Mouse (Mus musculus) stomach, embryonic 16.5 days (tissue): ENCODE data around the gene Zfp410. TPM values are rescaled to one million over a fixed set of nuclear protein-coding genes. Genes with fewer than 3 reads are reported as not detected.

Experiments
- ATAC-seq: fragments of 200-750 bp; cut with Nextera tagmentation; 2 replicates; pipeline ENCODE4 v1.8.0; 2017; ENCODE audit warnings: moderate number of reproducible peaks, moderate TSS enrichment; ENCODE audit not compliant: insufficient read depth, low FRiP score
- H3K27ac ChIP-seq: fragments of 300-500 bp; sonication (generic); 2 replicates; pipeline ENCODE4 v1.5.1; 2014; ENCODE audit warnings: low read length
- H3K27me3 ChIP-seq: fragments of 300-500 bp; sonication (generic); 2 replicates; pipeline ENCODE4 v1.6.1; 2014; ENCODE audit warnings: low read length, control low read depth, mixed read lengths; ENCODE audit not compliant: control insufficient read depth, insufficient read depth
- H3K36me3 ChIP-seq: fragments of 300-500 bp; sonication (generic); 2 replicates; pipeline ENCODE4 v1.6.1; 2014; ENCODE audit warnings: low read length; ENCODE audit not compliant: control insufficient read depth, insufficient read depth
- H3K4me1 ChIP-seq: fragments of 300-500 bp; sonication (generic); 2 replicates; pipeline ENCODE4 v1.6.1; 2014; ENCODE audit warnings: low read length, control low read depth, mixed read lengths; ENCODE audit not compliant: control insufficient read depth, insufficient read depth
- H3K4me2 ChIP-seq: fragments of 300-500 bp; sonication (generic); 2 replicates; pipeline ENCODE4 v1.6.1; 2014; ENCODE audit warnings: low read depth, low read length, mixed read lengths
- H3K4me3 ChIP-seq: fragments of 300-500 bp; sonication (generic); replicated peaks from 2 replicates; pipeline ENCODE4 v1.5.1; 2014; ENCODE audit warnings: mild to moderate bottlenecking, low read length
- H3K9ac ChIP-seq: fragments of 300-500 bp; sonication (generic); 2 replicates; pipeline ENCODE4 v1.6.1; 2014; ENCODE audit warnings: low read length
- H3K9me3 ChIP-seq: fragments of 300-500 bp; sonication (generic); replicated peaks from 2 replicates; pipeline ENCODE4 v1.6.1; 2016; ENCODE audit warnings: low read length, control low read depth; ENCODE audit not compliant: control insufficient read depth
- whole genome bisulfite sequencing: fragments of 180-500 bp; shearing (Covaris S2); extraction: QIAGEN DNeasy Blood & Tissue Kit; methylation state at CpG from one replicate; pipeline ENCODE4 v1.1.7; 2014; 5-methylcytosine and 5-hydroxymethylcytosine counted together
- polyA plus RNA-seq: library from polyadenylated mRNA; unstranded; fragments of >200 nt; fragmentation: Nextera tagmentation; extraction: Ambion mirVana; gene quantifications from 2 replicates; pipeline ENCODE4 v1.2.1, GENCODE M21; 2015

Zfp410 gene
- polyA plus RNA-seq, 1 experiment from 2014 or later = 70.2 TPM

DNA sequence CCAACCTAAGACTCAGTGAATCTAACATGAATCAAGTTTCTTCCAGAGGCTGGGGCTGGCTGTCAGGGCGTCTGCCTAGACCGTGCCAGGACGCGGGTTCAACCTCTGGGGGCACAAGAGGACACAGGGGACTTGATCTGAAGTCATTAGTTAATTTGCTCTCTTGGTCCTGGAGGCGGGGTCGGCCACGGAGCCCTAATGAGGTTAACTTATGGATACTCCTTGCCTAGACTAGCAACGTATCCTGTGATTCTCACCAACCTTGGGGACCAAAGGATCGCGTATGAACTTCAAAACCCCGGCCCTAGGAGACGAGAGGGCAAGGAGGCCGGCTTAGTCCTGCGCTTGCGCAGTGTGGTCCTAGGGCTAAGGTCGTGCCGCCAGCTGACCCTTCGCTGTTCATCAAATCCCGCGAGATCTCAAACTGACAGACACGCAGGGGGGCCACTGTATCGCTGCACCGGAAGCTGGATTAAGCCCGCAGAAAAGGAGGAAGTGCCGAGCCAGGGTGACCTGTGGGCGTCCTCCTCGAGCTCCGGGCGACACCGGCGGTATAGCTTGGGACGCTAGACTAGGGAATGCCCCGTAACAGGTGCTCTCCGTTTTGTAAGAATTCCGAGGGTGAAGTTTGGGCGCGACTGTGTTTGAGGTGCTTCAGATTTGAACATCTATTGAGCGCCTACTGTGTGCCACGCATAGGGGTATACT is 31.6 kb upstream of the Zfp410 start, which contains the start of gene Ptgr2:
TSS of gene Ptgr2 (plus strand) at position 348 of the 708 bp plus-strand sequence.
- Histone ChIP-seq H3K4me1 (0 out of 2 replicates have a peak, but pooled peaks cover 2% of the 10 kb centered on the region), H3K36me3 (no peaks in the 10 kb centered on the region)

DNA sequence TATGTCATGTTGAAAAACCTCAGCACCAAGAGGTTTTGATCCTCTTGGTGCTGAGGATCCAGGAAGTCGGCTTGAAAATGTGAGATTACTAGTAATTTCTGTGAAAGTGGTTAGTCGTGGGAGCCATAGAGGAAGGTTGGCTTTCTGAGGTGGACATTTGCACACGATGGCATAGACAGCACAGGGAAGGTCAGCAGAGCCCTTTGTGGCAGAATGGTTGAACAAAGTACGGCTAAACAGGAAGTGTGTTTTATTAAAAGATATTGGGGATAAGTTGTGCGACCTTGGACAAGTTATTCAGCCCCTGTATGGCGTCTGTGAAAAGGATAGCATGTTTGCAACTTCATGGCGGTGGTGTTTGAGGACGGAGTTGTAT is 31.1 kb upstream of the Zfp410 start:
- Histone ChIP-seq H3K36me3 (no peaks in the 10 kb centered on the region), H3K4me1 (0 out of 2 replicates have a peak, but pooled peaks cover 2% of the 10 kb centered on the region), H3K4me3 (peak overlapping the region; percentile 62), H3K9me3 (no peaks in the 10 kb centered on the region), H3K9ac (peak overlapping the region; percentile 81), H3K27ac (peak overlapping the region; percentile 83), H3K27me3 (no peaks in the 10 kb centered on the region), H3K4me2 (peak overlapping the region; percentile 74)
- ATAC-seq = no peak
- WGBS = 28% methylated on average over 8 of the region's 8 CpGs

More for the DNA sequence above, 31.6 kb upstream of the Zfp410 start, which contains the start of gene Ptgr2:
- WGBS = under 1% methylated on average over 39 of the region's 39 CpGs
- H3K4me3 ChIP-seq = peak within 1 kb of the TSS; percentile 62
- no peaks in the 10 kb centered on the region for H3K9me3 ChIP-seq
- peak within 1 kb of the TSS; percentile 83 for H3K27ac ChIP-seq
- H3K27me3 ChIP-seq = no peaks in the 10 kb centered on the region
- peak within 1 kb of the TSS; percentile 74 for H3K4me2 ChIP-seq
- H3K9ac ChIP-seq = peak within 1 kb of the TSS; percentile 81
- ATAC-seq = peak; percentile 97

DNA sequence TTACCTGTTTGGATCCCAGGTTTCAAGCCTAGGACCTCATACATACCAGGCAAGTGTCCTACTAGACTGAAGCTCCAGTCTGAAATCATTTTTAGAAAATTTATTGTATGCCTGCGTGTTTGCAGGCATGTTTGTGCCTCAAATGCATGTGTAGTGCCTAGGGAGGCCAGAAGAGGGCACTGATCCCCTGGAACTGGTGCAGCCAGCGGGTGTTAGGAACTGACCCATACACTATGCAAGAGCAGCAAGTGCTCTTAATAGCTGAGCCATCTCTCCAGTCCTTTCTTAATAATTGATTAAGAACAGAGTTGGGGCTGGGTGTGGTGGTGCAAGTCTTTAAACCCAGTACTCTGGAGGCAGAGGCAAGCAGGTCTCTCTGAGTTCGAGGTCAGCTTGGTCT is 28.2 kb upstream of the Zfp410 start:
- no peak overlapping the region for H3K4me3 ChIP-seq
- H3K27me3 ChIP-seq = no peaks in the 10 kb centered on the region
- H3K9me3 ChIP-seq = no peaks in the 10 kb centered on the region
- H3K27ac ChIP-seq = no peak overlapping the region
- H3K4me1 ChIP-seq = 0 out of 2 replicates have a peak, but pooled peaks cover 2% of the 10 kb centered on the region
- H3K36me3 ChIP-seq = no peaks in the 10 kb centered on the region
- no peak for ATAC-seq
- H3K4me2 ChIP-seq = no peak overlapping the region
- 67% methylated on average over 3 of the region's 3 CpGs for WGBS
- H3K9ac ChIP-seq = no peak overlapping the region

DNA sequence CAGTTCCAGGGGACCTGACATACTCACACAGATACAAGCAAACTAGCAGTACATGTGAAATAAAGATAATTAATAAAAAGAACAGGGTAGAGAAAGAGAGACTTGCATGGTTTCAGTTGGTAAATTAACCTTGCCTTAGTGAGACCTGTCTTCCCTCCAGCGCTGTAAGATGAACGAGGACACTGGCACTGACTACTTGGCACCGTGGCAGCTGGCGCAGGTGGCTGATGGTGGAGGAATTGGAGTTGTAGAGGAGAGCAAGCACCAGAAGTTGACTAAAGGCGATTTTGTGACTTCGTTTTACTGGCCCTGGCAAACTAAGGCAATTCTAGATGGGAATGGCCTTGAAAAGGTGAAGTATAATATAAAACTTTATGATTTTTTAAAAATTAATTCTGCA is 18.8 kb upstream of the Zfp410 start:
- WGBS = 95% methylated on average over 6 of the region's 6 CpGs

DNA sequence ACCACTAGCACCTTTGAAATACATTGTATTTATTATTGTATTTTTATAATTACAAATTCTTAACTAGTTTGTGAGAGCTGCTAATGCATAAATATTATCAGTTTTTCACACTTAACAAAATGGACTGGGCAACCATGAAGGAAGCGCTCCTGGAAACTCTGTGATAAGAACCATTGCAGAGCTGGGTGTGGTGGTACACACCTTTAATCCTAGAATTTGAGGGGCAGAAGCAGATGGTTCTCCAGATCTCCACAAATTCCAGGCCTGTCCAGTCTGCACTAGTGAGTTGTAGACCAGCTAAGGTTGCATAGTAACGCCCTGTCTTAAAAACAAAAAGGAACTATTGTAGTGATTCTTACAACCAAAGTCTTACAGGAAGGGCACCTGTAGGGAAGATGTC is 17.4 kb upstream of the Zfp410 start:
- ATAC-seq = no peak
- Histone ChIP-seq H3K4me1 (no peaks in the 10 kb centered on the region), H3K9ac (no peak overlapping the region), H3K36me3 (0 out of 2 replicates have a peak, but pooled peaks cover 3% of the 10 kb centered on the region), H3K27ac (no peak overlapping the region), H3K4me2 (no peak overlapping the region), H3K4me3 (no peak overlapping the region), H3K27me3 (no peaks in the 10 kb centered on the region), H3K9me3 (no peaks in the 10 kb centered on the region)
- 92% methylated on average over 2 of the region's 2 CpGs for WGBS

More for the DNA sequence above, 18.8 kb upstream of the Zfp410 start:
- Histone ChIP-seq H3K4me3 (no peak overlapping the region), H3K36me3 (no peaks in the 10 kb centered on the region), H3K9me3 (no peaks in the 10 kb centered on the region), H3K4me2 (no peak overlapping the region), H3K27ac (no peak overlapping the region), H3K27me3 (no peaks in the 10 kb centered on the region), H3K9ac (no peak overlapping the region), H3K4me1 (no peaks in the 10 kb centered on the region)
- ATAC-seq = no peak

DNA sequence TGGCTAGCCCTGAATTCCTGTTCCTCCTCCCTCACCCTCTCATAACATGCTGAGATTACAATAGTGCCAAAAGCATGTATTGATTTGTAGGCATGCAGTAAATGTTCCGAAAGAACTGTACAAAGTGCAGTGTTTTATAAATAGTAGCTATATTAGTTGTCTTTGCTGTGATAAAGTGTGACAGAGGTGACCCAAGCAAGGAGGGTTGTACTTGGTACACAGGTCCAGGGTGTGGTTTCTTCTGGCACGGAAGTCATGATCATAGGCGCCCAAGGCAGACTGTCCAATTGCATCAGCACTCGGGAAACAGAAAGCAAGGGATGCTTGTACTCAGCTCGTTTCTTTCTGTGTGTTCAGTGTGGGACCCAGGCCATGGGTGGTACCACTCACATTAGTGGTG is 12.6 kb upstream of the Zfp410 start:
- Histone ChIP-seq H3K27me3 (no peaks in the 10 kb centered on the region), H3K4me2 (no peak overlapping the region), H3K27ac (no peak overlapping the region), H3K9ac (no peak overlapping the region), H3K4me3 (no peak overlapping the region), H3K36me3 (0 out of 2 replicates have a peak, but pooled peaks cover 3% of the 10 kb centered on the region), H3K9me3 (no peaks in the 10 kb centered on the region), H3K4me1 (no peaks in the 10 kb centered on the region)
- no peak for ATAC-seq
- 85% methylated on average over 5 of the region's 5 CpGs for WGBS

DNA sequence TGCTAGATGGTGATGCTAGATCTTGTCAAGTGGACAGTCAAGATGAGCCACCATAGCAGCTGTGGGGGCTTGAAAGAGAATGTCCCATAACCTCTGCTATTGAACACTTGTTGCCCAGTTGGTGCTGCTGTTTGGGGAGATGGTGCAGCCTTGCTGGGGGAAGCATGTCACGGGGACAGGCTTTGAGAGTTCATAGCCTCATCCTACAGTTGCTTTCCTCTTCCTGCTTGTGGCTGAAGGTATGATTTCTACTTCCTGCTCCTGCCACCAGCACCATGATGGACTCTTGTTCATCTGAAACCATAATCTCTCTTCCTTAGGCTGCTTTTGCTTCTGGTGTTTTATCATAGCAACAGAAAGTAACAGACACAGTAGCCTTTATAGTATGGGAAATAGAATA is 12.1 kb upstream of the Zfp410 start:
- ATAC-seq = no peak
- Histone ChIP-seq H3K27ac (no peak overlapping the region), H3K36me3 (0 out of 2 replicates have a peak, but pooled peaks cover 3% of the 10 kb centered on the region), H3K4me2 (no peak overlapping the region), H3K9ac (no peak overlapping the region), H3K4me1 (no peaks in the 10 kb centered on the region), H3K4me3 (no peak overlapping the region), H3K27me3 (no peaks in the 10 kb centered on the region), H3K9me3 (no peaks in the 10 kb centered on the region)
- 73% methylated on average over 1 of the region's 1 CpGs for WGBS

DNA sequence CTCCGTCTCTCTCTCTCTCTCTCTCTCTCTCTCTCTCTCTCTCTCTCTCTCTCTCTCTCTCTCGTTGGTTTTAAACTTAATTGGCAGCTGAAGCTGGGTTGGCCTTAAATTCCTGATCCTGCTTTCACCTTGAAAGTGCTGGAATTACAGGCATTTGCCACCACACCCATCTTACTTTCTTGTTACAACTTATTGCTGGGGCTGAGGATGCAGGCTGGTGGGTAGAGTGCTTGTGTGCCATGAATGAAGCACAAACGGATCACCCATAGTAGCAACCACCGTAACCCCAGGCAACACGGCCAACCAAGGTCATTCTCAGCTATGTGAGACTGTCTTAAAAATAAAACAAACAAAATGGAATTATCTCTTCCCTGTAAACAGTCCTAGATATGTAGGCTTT is 5.3 kb upstream of the Zfp410 start:
- Histone ChIP-seq H3K9me3 (no peaks in the 10 kb centered on the region), H3K36me3 (no peaks in the 10 kb centered on the region), H3K4me3 (no peak overlapping the region), H3K9ac (no peak overlapping the region), H3K4me1 (no peaks in the 10 kb centered on the region), H3K4me2 (no peak overlapping the region), H3K27me3 (no peaks in the 10 kb centered on the region), H3K27ac (no peak overlapping the region)
- ATAC-seq = no peak
- WGBS = 66% methylated on average over 3 of the region's 5 CpGs

DNA sequence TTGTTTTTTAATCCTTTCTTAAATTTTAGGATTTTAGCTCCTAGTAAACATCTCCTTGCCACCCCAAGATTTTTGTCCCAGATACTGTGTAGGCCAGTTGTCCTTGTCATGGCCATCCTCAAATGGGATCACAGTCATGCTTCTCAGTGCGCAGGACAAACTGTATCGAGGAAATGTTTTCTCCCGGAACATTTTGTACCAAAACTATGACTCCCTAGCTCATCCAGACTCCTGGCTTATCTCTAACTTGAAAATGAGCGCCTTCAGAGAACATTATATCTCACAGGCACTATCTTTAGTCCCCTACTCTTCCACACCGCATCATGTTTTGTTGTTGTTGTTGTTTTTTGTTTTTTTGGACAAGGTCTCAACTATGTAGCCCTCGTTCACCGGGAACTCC is 646 bp upstream of the Zfp410 start:
- peak overlapping the region; percentile 82 for H3K4me3 ChIP-seq
- peaks cover 5% of the 10 kb centered on the region for H3K4me1 ChIP-seq
- peak overlapping the region; percentile 96 for H3K27ac ChIP-seq
- no peaks in the 10 kb centered on the region for H3K27me3 ChIP-seq
- peak overlapping the region; percentile 76 for H3K4me2 ChIP-seq
- no peaks in the 10 kb centered on the region for H3K9me3 ChIP-seq
- peak overlapping the region; percentile 98 for H3K9ac ChIP-seq
- 32% methylated on average over 7 of the region's 7 CpGs for WGBS
- no peaks in the 10 kb centered on the region for H3K36me3 ChIP-seq
- no peak for ATAC-seq
